Mouse (Mus musculus): ENCODE measurements at regions not wholly inside any gene's neighbourhood (a gene's known extent, or its start where the extent isn't known, plus 50 kb on each side); places are given as distances from the start of the nearest gene placed in this dataset.

DNA sequence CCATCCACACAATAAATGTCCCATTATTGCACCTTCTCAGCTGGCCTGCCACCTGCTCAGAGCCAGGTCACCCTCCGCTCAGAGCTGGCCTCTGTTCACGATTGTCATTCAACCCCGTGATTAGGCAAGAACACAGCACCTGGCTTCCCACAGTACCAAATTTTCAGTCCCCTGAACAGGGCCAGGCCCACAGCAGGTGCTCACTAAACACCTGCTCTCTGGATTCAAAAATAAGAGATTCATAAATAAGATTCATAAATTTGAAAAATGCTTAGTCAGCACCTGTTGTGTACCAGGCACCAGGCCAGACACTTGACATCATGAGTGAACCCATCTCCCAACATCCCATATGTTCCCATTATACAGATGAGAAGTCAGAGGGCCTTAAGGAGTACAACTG is 272.2 kb downstream of the Matn1 start:
- no peak for DNase-seq

GRCm38 (mm10) chr4:131217083-131217482 is 272.9 kb downstream of the Matn1 start:
- DNase-seq, result peak in 1 of 2 experiments; percentile 6

DNA sequence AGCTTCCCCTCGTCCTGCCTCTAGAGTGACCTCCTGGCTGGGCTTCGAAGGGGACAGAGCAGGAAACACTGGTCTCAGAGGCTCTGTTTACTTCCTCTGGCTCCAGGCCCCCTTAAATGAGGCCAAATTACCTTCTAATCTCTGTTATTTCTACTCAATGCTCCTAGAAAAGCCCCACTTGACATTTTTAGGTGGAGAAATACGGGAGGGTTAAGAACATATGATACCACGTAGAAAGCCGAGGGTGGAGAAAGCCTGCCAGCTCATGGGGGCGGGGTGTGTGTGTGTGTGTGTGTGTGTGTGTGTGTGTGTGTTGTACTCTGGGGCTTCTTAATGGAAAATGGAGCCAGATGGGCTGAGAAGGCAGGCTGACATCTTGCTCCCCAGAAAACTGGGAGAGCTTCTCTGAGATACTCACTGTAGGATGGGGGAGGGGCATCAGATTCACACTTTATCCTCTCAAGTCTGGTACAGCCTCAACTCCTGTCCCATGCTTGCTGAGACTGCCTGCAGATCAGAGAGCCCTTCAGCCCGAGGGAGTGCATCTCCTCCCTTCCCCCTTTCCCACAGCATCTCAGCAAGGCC is 273.5 kb downstream of the Matn1 start:
- peak in 1 of 2 experiments; percentile 15 for DNase-seq

DNA sequence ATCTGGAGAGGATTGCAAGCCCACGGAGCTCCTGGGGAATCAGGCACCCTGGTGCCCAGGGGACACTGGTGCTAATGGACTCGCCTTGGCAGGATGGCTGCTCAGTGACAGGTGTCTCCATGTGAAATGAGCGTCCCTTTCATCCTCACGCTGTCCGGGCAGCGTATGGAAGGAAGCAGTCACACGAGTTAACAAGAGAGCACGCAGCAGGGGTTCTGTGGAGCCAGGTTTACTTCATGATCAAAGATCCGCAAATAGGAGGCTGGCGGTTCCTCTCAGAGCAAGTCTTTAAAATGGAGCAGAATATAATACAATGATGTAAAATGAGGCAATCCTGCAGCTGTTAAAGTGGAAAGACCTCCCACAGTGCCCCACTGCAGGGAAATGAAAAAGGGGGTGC is 276.8 kb downstream of the Matn1 start:
- DNase-seq, result no peak

DNA sequence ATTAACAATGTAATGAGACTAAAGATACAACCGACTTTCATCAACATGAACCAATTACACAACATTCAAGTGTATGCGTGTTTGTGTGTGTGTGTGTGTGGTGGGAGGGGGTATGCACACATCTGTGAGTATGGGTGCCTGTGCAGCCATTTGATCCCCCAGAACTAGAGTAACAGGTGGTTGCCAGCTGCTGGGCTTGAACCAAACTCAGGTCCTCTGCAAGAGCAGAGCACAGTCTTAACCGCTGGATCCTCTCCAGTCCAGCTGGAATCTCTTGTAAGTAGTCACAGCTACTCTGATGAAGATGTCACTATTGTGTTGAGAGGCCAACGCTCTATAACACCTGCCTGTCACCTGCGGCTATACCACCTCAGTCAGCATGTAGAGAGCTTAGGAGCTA is 286.2 kb downstream of the Matn1 start:
- DNase-seq, result no peak

DNA sequence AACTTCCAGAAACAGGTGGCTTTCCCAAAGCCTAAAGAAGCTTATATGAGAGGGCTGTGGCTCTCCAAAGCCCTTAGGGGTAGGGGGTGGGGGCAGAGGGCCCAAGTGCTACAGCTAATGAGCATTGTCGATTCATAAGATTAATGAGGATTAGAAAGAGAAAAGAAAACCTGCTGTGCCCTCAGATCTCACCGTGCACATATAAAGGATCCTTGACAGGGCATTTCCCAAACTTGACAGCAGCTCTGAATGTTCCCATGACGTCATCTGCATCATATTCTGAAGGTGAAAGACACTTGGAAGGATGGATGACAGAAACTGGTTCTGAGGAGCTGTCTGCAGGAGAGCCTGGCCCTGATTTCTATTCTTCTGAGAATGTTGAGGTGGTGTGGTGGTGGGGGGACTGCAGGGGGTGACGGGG is 292.4 kb downstream of the Matn1 start:
- peak in 1 of 2 experiments; percentile 0 for DNase-seq

DNA sequence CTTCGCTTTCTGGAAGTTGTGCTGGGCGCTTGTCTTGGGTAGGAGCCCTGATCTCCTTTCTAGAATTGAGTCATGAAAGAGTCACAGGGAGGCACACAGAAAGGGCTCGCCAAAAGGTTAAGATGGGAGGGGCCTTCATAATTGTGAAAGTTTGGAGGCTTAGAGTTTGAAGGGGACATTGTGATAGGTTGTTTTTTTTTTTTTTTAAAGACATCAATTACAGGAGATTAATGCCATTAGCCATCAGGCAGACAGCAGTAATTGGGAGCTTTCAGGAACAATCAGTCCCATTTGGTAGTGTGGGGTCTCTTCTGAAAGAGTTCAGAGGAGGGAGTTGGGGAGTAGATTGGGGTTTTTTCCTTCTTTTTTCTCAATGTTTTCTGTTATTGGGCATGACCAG is 294.4 kb downstream of the Matn1 start:
- DNase-seq, result no peak

- no peak for DNase-seq
Observed at GRCm38 (mm10) chr4:131239132-131239531, 294.9 kb downstream of the Matn1 start.

DNA sequence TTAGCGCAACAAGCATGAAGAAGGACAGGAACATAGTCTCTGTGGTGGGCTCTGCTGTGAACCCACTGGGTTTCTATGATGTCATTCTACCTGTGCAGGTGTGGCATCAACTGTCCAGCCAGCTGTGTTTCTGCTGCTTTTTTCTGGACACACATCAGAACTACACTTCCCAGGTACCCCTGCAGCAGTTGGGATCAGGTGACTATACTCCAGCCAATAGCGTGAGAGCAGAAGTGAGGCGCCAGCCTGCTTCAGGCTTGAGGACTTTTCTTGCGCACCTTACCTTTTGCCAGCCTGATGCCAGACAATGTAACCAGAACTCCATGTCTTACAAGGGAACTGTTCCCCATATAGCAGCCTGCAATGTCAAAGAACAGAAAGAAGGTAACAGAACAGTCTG is 296.3 kb downstream of the Matn1 start:
- no peak for DNase-seq

DNA sequence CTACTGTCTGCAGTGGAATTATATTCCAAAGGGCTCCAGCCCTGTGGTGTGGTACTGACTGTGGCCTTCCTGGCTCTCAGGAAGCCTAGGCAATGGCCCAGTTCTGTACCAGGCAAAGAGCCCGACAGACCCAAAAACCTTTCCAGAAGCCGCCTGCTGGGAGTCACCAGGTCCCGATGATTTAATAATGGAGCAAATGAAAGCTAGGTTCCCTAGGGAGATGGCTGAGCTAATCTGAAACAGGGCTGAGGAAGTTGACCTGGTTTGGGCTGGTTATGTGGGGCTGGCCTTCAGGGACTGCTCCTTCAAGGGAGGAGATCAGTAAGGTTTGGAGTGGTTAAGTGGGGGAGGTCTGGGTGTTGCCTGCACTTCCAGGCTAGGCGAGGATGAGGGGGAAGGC is 298.1 kb downstream of the Matn1 start:
- no peak for DNase-seq

GRCm38 (mm10) chr4:131243744-131244387 is 299.7 kb downstream of the Matn1 start:
- peak in 1 of 2 experiments; percentile 40 for DNase-seq

DNA sequence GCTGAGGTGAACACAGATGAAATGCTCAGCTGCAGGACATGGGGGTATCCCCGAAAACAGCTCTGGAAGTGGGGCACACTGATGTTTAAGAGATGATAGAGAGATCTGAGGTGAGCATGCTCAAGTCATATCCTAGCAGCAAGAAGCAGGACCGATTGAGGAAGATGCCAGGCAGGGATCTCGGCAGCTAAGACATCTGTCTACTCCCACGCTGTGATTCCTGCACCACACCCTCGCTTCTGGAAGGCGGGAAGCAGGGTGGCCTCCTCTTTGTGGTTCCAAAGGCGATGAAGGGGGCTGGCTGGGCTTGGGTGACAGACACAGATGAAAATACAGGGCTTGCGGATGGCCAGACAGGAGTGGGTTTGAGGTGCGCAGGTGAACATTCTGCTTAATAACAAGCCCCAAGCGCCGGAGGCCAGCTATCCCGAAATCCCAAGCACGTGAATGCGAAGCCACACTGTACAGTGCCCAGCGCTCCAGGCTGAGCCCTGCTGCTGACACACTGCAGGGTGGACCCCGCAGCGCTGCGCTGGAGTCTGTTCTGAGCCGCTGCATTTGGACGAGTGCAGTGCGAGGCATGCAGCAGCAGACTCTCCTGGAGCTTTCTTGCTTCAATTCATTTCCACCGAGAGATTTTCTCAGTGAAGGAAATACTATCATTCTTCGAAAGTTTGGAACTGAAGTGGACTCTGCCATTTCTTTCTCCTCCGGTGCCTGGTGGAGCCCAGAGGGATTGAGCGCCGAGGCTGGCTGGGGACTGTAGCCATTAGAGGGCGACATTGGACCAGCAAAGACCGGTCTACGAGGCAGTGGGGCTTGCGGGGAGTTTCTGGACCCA is 308.6 kb downstream of the Matn1 start:
- DNase-seq, result peak; percentile 84 to 87

GRCm38 (mm10) chr4:131253443-131253817 is 309.2 kb downstream of the Matn1 start:
- peak in 1 of 2 experiments; percentile 50 for DNase-seq

- peak; percentile 83 to 91 for DNase-seq
Observed at GRCm38 (mm10) chr4:131254243-131254642, 310.1 kb downstream of the Matn1 start.

- DNase-seq, result peak in 1 of 2 experiments; percentile 24
Observed at GRCm38 (mm10) chr4:131254691-131255090, 310.5 kb downstream of the Matn1 start.

- peak; percentile 52 to 67 for DNase-seq
Observed at GRCm38 (mm10) chr4:131261236-131261635, 317.1 kb downstream of the Matn1 start.

- DNase-seq, result no peak
Observed at GRCm38 (mm10) chr4:131262909-131263308, 318.7 kb downstream of the Matn1 start.

GRCm38 (mm10) chr4:131266764-131267163 is 322.6 kb downstream of the Matn1 start:
- DNase-seq, result no peak

DNA sequence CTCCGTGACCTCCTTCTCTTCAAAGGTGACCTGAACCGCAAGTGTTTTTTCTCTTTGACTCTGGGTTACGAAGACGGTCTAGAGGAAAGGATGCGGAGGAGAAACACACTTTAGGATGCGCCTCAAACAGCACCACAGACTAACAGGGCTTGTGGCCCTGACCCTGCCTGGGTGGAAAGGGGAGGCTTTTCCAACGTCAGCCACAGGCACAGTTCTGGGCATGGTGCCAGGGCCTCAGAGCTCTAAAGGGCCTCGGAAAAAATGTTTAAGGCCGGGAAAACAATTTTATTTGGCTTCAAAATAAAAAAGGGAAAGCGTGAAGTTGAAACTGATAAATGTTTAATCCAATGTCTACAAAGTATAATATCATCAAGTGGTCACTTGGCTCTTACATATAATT is 323.6 kb downstream of the Matn1 start:
- peak; percentile 83 to 86 for DNase-seq

DNA sequence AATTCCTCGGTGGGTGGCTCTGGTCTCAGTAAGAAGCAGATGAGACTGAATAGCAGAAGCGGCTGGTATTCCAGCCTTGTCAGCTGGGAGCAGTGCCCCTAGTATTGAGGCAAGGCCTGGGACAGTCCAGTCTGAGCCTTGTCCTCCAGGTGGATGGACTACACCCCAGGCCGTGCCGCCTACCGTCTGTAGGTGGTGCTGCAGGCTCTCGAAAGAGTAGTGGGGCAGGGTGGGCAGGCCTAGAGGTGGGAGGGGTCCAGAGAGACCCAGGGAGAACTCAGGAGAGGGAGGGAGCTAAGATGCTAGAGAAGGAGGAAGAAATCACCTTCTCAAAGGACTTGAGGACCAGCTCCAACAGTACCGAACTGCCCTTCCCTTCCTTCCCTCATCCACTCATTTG is 326.0 kb downstream of the Matn1 start:
- peak; percentile 52 to 59 for DNase-seq

DNA sequence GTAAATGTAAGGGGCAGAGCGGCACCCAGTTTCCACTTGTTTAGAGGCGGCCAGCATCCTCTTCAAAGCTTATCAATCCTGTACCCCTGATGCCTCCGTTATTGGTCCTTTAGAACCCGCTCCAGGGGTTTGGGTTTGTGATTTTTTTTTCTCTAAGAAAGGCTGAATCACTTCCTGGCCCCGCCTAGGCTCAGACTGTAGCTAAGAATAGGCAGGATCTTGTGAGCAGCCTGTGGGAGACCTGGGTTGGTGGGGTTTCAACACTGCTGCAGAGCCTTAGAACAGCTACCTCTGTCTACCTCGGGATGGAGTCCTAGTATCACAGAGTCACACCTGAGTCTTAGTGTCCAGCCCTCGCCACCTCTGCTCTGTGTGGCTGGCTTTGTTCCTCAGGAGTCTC is 327.9 kb downstream of the Matn1 start:
- DNase-seq, result peak; percentile 31 to 55

DNA sequence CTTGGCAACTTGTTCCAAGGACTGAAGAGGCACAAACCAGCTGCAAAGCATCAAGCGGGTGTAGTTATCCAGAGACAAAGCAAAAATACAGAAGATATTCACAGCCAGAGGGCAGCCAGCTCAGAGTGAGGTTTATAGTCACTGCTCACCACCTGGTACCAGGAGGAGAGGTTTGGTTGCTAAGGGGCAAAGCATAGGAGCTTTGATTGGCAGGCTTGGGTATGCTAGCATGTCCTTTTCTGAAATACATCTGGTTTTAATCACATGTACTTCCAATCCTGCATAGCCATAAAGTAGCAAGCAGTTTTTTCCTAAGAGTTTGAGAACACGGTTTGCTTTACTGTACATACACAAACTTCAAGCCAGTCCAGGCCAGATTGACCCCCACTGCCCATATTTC is 349.4 kb downstream of the Matn1 start:
- no peak for DNase-seq

DNA sequence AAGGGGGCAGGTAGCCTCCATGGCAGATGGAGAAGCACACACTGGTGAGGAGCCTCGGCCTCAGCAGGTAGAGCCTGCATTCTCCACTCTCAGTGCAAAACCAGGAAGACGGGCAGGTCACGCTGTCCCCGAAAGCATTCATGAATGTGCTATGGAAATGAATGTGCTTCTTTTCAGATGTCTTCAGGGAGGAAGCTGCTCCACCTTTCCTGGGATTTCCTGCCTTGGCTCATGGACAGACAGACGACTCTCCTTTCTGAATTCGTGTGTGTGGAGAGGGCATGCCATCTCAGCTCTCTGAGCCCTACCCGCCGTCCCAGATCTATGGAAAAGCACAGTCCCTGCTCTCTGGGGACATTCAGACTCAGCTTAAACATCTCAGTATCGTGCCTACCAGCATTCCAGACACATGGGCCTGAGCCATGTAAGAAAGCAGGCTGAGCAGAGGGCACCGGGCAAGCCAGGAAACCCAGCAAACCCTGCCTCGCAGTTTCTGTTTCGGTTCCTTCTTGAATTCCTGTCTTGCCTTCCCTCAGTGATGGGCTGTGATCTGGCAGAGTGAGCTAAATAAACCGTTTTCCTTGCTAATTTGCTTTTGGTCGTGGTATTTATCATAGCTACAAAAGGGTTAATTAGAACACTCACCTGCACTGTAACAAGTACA is 354.0 kb downstream of the Matn1 start:
- DNase-seq, result peak; percentile 30 to 68
